Mouse (Mus musculus): Measurements from ENCODE around the gene Ppm1k. TPM values are rescaled to one million over a fixed set of nuclear protein-coding genes. Genes with fewer than 3 reads are reported as not detected.

Gene Ppm1k
- total and polyA plus RNA-seq, 2 experiments from 2014 or later, result 5.7 to 13.6 TPM

DNA sequence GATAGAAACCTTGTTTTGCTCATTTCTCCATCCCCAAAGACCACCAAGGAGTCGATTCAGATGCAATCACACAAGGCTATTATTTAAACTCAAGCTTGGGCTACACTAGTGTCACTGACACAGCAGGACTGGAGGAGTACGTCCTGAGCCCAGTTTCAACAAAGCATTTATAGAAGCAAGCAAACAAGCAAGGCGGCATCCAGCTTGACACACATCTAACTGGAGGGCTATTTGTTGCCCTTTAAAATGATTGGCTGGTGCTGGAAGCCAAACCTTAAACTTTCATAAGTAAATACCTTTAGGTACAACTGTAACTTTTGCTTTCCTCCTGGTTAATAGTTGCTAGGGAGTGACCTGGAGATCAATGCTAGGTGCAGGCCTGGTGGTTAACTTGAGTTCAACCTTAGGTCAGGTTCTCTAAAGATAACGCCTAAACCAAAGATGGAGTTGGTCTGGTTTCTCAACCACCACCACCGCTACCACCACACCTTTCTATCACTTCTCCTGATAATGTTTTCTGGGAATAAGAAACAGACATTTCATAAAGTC lies 5.8 kb upstream of the Ppm1k start:
- Histone ChIP-seq H3K36me3 (ENCODE audit: insufficient read depth) (no peaks in the 10 kb centered on the region), H3K4me1 (ENCODE audit: insufficient read depth) (no peaks in the 10 kb centered on the region), H3K9ac (no peak overlapping the region), H3K27me3 (ENCODE audit: insufficient read depth, low read length) (no peaks in the 10 kb centered on the region), H3K4me3 (ENCODE audit: low read depth, low read length) (no peak overlapping the region), H3K4me2 (ENCODE audit: low read depth) (no peak overlapping the region), H3K9me3 (ENCODE audit: low read length) (no peaks in the 10 kb centered on the region), H3K27ac (ENCODE audit: low read depth, low read length) (no peak overlapping the region)
- TF ChIP-seq CTCF (IDR thresholded peaks at IDR 0.05; ENCODE audit: low read depth), result no peak
- WGBS, result 85% methylated on average over 5 of the region's 5 CpGs
- DNase-seq (no peak), ATAC-seq (no peak)

DNA sequence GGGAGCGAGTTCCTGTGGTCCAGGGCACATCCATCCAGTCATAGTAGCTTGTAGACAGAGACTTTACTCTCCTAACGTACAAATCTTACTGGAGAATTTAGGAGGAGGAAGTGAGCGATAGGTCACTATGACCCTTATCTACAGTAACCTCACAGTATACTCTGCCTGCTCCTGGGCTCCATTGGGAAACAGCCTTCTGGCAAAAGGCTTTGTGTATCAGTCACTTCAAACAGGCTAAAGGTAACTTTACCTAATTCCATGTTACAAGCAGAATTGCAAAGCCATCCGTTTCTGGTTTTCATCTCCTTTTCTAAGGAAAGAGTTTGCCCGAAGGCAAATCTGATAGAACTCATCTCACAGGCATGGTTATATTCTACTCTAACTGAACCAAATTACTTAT lies 2.6 kb upstream of the Ppm1k start:
- ATAC-seq, result no peak
- Histone ChIP-seq H3K36me3 (ENCODE audit: insufficient read depth) (no peaks in the 10 kb centered on the region), H3K27ac (ENCODE audit: low read depth, low read length) (no peak overlapping the region), H3K27me3 (ENCODE audit: insufficient read depth, low read length) (no peaks in the 10 kb centered on the region), H3K4me2 (ENCODE audit: low read depth) (no peak overlapping the region), H3K9ac (no peak overlapping the region), H3K4me3 (ENCODE audit: low read depth, low read length) (no peak overlapping the region), H3K9me3 (ENCODE audit: low read length) (no peaks in the 10 kb centered on the region), H3K4me1 (ENCODE audit: insufficient read depth) (no peaks in the 10 kb centered on the region)
- no peak for TF ChIP-seq CTCF (IDR thresholded peaks at IDR 0.05; ENCODE audit: low read depth)
- DNase-seq, result no peak
- WGBS, result 92% methylated on average over 5 of the region's 5 CpGs

GRCm38 (mm10) chr6:57535971-57536669 lies 852 bp upstream of the Ppm1k start:
- no peak for DNase-seq
- H3K4me2 ChIP-seq (ENCODE audit: low read depth), result peak overlapping the region; percentile 78
- peak overlapping the region; percentile 51; the same call in 1 of the 2 replicates for H3K27ac ChIP-seq (ENCODE audit: low read depth, low read length)
- no peak for TF ChIP-seq CTCF (IDR thresholded peaks at IDR 0.05; ENCODE audit: low read depth)
- WGBS, result 18% methylated on average over 14 of the region's 14 CpGs
- no peaks in the 10 kb centered on the region for H3K36me3 ChIP-seq (ENCODE audit: insufficient read depth)
- H3K4me3 ChIP-seq (ENCODE audit: low read depth, low read length), result peak overlapping the region; percentile 74
- no peak for ATAC-seq
- H3K4me1 ChIP-seq (ENCODE audit: insufficient read depth), result no peaks in the 10 kb centered on the region
- H3K27me3 ChIP-seq (ENCODE audit: insufficient read depth, low read length), result no peaks in the 10 kb centered on the region
- H3K9ac ChIP-seq, result peak overlapping the region; percentile 36
- H3K9me3 ChIP-seq (ENCODE audit: low read length), result no peaks in the 10 kb centered on the region

GRCm38 (mm10) chr6:57534611-57535286 lies 519 bp downstream of the Ppm1k start:
- Histone ChIP-seq H3K4me2 (ENCODE audit: low read depth) (peak overlapping the region; percentile 78), H3K27me3 (ENCODE audit: insufficient read depth, low read length) (no peaks in the 10 kb centered on the region), H3K4me1 (ENCODE audit: insufficient read depth) (no peaks in the 10 kb centered on the region), H3K9ac (peak overlapping the region; percentile 74), H3K9me3 (ENCODE audit: low read length) (no peaks in the 10 kb centered on the region), H3K4me3 (ENCODE audit: low read depth, low read length) (peak overlapping the region; percentile 74), H3K36me3 (ENCODE audit: insufficient read depth) (no peaks in the 10 kb centered on the region), H3K27ac (ENCODE audit: low read depth, low read length) (peak overlapping the region; percentile 80)
- under 1% methylated on average over 31 of the region's 31 CpGs for WGBS
- DNase-seq (peak; percentile 74), ATAC-seq (peak; percentile 45)
- peak; percentile 12; the same call in 1 of the 2 replicates for TF ChIP-seq CTCF (IDR thresholded peaks at IDR 0.05; ENCODE audit: low read depth)

- Histone ChIP-seq H3K4me3 (ENCODE audit: low read depth, low read length) (peak overlapping the region; percentile 74), H3K36me3 (ENCODE audit: insufficient read depth) (no peaks in the 10 kb centered on the region), H3K9ac (peak overlapping the region; percentile 74), H3K4me2 (ENCODE audit: low read depth) (peak overlapping the region; percentile 78), H3K4me1 (ENCODE audit: insufficient read depth) (no peaks in the 10 kb centered on the region), H3K9me3 (ENCODE audit: low read length) (no peaks in the 10 kb centered on the region), H3K27ac (ENCODE audit: low read depth, low read length) (peak overlapping the region; percentile 80), H3K27me3 (ENCODE audit: insufficient read depth, low read length) (no peaks in the 10 kb centered on the region)
- TF ChIP-seq CTCF (IDR thresholded peaks at IDR 0.05; ENCODE audit: low read depth), result no peak
- no peak for DNase-seq
- no peak for ATAC-seq
- 4% methylated on average over 8 of the region's 8 CpGs for WGBS
Measured at GRCm38 (mm10) chr6:57534231-57534610, 1.0 kb downstream of the Ppm1k start.

GRCm38 (mm10) chr6:57533410-57533809 lies 1.9 kb downstream of the Ppm1k start:
- H3K27me3 ChIP-seq (ENCODE audit: insufficient read depth, low read length), result no peaks in the 10 kb centered on the region
- no peak overlapping the region for H3K9ac ChIP-seq
- no peaks in the 10 kb centered on the region for H3K9me3 ChIP-seq (ENCODE audit: low read length)
- no peak overlapping the region for H3K4me3 ChIP-seq (ENCODE audit: low read depth, low read length)
- DNase-seq, result no peak
- H3K4me1 ChIP-seq (ENCODE audit: insufficient read depth), result no peaks in the 10 kb centered on the region
- no peak overlapping the region for H3K27ac ChIP-seq (ENCODE audit: low read depth, low read length)
- no peak for TF ChIP-seq CTCF (IDR thresholded peaks at IDR 0.05; ENCODE audit: low read depth)
- no peak for ATAC-seq
- WGBS, result 53% methylated on average over 2 of the region's 2 CpGs
- peak overlapping the region; percentile 78 for H3K4me2 ChIP-seq (ENCODE audit: low read depth)
- H3K36me3 ChIP-seq (ENCODE audit: insufficient read depth), result no peaks in the 10 kb centered on the region

DNA sequence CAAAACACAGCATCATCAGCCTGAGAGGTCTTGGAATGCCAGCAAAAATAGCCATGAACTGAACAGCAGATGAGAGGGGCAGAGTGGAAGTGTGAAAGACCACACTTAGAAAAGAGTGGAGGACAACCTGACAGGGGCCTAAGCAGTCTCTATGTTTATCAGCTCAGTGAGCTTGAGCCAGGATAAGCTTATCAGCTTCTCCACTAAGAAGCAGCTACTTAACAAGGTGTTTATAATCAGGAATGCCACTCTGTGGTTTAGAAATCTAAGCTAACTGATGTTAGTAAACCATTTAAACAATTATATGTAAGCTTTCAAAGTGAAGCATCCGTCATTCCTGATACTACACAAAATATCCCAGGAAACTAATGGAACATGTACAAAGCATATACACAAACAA lies 3.2 kb downstream of the Ppm1k start:
- no peak for TF ChIP-seq CTCF (IDR thresholded peaks at IDR 0.05; ENCODE audit: low read depth)
- no peak for ATAC-seq

More for the DNA sequence above, 3.2 kb downstream of the Ppm1k start:
- Histone ChIP-seq H3K36me3 (ENCODE audit: insufficient read depth) (no peaks in the 10 kb centered on the region), H3K4me3 (ENCODE audit: low read depth, low read length) (no peak overlapping the region), H3K4me2 (ENCODE audit: low read depth) (no peak overlapping the region), H3K4me1 (ENCODE audit: insufficient read depth) (no peaks in the 10 kb centered on the region), H3K9ac (no peak overlapping the region), H3K9me3 (ENCODE audit: low read length) (no peaks in the 10 kb centered on the region), H3K27me3 (ENCODE audit: insufficient read depth, low read length) (no peaks in the 10 kb centered on the region), H3K27ac (ENCODE audit: low read depth, low read length) (no peak overlapping the region)
- DNase-seq, result no peak
- WGBS, result 76% methylated on average over 1 of the region's 1 CpGs
